Mouse (Mus musculus): ENCODE data around the gene 4930455H04Rik. TPM values are rescaled to one million over a fixed set of nuclear protein-coding genes. Genes with fewer than 3 reads are reported as not detected.

The 4930455H04Rik gene
- not detected in 2 replicates for total RNA-seq (2014; rRNA removed; ENCODE audit: low replicate concordance)
- polyA plus RNA-seq (2015; fragmentation: Nextera tagmentation; extraction: Ambion mirVana) = 0.11 TPM in 1 of 2 replicates, not detected in the other

GRCm38 (mm10) chr3:116967967-116968366 lies at the start of gene 4930455H04Rik:
Gene 4930455H04Rik, plus strand, starts transcription at chr3:116968267.
- H3K4me3 ChIP-seq (ENCODE audit: low read depth, low read length) = peak within 1 kb of the TSS; percentile 53
- no peak for DNase-seq (ENCODE audit: low spot score)
- TF ChIP-seq CTCF (IDR thresholded peaks at IDR 0.05; ENCODE audit: low read depth) (no peak), EP300 (IDR thresholded peaks at IDR 0.05; ENCODE audit: low read depth) (no peak)
- no peaks in the 10 kb centered on the region for H3K36me3 ChIP-seq (replicated peaks; ENCODE audit: control insufficient read depth, insufficient read depth, low read length)
- no peaks in the 10 kb centered on the region for H3K27me3 ChIP-seq (ENCODE audit: control insufficient read depth, insufficient read depth, low read length)
- 49% methylated on average over 4 of the region's 4 CpGs for WGBS
- H3K27ac ChIP-seq (ENCODE audit: low read depth) = peak within 1 kb of the TSS; percentile 89
- H3K9me3 ChIP-seq (replicated peaks; ENCODE audit: control insufficient read depth, low read length) = no peaks in the 10 kb centered on the region
- peak within 1 kb of the TSS; percentile 63 for H3K4me2 ChIP-seq (ENCODE audit: low read depth, low read length)
- ATAC-seq (ENCODE audit: insufficient read depth, low read depth) = no peak
- H3K9ac ChIP-seq (replicated peaks; ENCODE audit: low read depth, low read length) = peak within 1 kb of the TSS; percentile 75
- H3K4me1 ChIP-seq (ENCODE audit: control insufficient read depth, insufficient read depth) = peaks cover 10% of the 10 kb centered on the region

DNA sequence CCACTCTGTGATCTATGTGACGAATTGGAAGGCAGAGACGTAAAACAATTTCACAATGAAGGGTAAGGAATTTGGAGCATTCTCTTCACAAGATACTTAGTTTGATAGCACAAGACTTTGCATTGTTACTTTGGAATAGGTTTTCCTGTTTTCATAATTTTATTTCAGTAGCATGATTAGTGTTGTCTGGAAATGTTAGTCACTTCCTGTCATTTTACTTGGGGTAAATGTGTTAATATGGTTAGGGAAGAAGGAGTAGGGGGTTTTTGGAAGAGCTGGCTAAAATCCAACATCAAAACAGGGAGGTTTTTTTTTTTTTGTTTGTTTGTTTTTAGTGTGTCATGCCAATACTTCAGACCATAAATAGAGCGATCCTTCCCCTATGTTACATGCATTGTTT lies 46.5 kb upstream of the 4930455H04Rik start:
- peaks cover 51% of the 10 kb centered on the region for H3K36me3 ChIP-seq (replicated peaks; ENCODE audit: control insufficient read depth, insufficient read depth, low read length)
- WGBS = 74% methylated on average over 3 of the region's 3 CpGs
- no peak for ATAC-seq (ENCODE audit: insufficient read depth, low read depth)
- H3K9ac ChIP-seq (replicated peaks; ENCODE audit: low read depth, low read length) = no peak overlapping the region
- H3K4me2 ChIP-seq (ENCODE audit: low read depth, low read length) = no peak overlapping the region
- H3K9me3 ChIP-seq (replicated peaks; ENCODE audit: control insufficient read depth, low read length) = no peaks in the 10 kb centered on the region
- TF ChIP-seq CTCF (IDR thresholded peaks at IDR 0.05; ENCODE audit: low read depth) (no peak), EP300 (IDR thresholded peaks at IDR 0.05; ENCODE audit: low read depth) (peak; percentile 80)
- no peak overlapping the region for H3K4me3 ChIP-seq (ENCODE audit: low read depth, low read length)
- H3K27me3 ChIP-seq (ENCODE audit: control insufficient read depth, insufficient read depth, low read length) = no peaks in the 10 kb centered on the region
- H3K27ac ChIP-seq (ENCODE audit: low read depth) = peak overlapping the region; percentile 38; the same call in 1 of the 2 replicates
- H3K4me1 ChIP-seq (ENCODE audit: control insufficient read depth, insufficient read depth) = no peaks in the 10 kb centered on the region
- DNase-seq (ENCODE audit: low spot score) = no peak

DNA sequence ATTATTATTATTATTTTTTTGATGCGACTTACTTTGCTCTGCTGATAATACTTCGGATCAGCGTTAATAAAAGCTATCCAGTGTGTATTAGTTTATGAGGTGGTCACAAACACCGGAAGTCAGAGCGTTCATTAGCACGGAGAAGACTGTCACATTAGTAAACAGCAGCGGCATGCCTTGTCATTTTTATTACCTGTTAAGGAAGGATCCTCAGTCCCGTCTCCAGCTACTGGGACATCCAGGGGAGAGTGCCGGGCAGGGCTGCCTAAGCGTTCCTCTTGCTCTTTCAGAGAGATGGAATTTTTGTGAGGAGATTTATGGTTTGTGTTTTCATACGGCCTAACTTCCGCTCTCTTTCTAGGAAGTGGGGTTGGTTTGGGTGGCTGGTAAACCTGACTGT lies 45.0 kb upstream of the 4930455H04Rik start:
- no peaks in the 10 kb centered on the region for H3K4me1 ChIP-seq (ENCODE audit: control insufficient read depth, insufficient read depth)
- no peak for DNase-seq (ENCODE audit: low spot score)
- no peaks in the 10 kb centered on the region for H3K9me3 ChIP-seq (replicated peaks; ENCODE audit: control insufficient read depth, low read length)
- H3K9ac ChIP-seq (replicated peaks; ENCODE audit: low read depth, low read length) = no peak overlapping the region
- WGBS = 90% methylated on average over 12 of the region's 12 CpGs
- peaks cover 44% of the 10 kb centered on the region for H3K36me3 ChIP-seq (replicated peaks; ENCODE audit: control insufficient read depth, insufficient read depth, low read length)
- H3K4me2 ChIP-seq (ENCODE audit: low read depth, low read length) = no peak overlapping the region
- no peak for ATAC-seq (ENCODE audit: insufficient read depth, low read depth)
- H3K27me3 ChIP-seq (ENCODE audit: control insufficient read depth, insufficient read depth, low read length) = no peaks in the 10 kb centered on the region
- no peak overlapping the region for H3K27ac ChIP-seq (ENCODE audit: low read depth)
- H3K4me3 ChIP-seq (ENCODE audit: low read depth, low read length) = no peak overlapping the region
- no peak for TF ChIP-seq EP300 (IDR thresholded peaks at IDR 0.05; ENCODE audit: low read depth)
- TF ChIP-seq CTCF (IDR thresholded peaks at IDR 0.05; ENCODE audit: low read depth) = no peak

GRCm38 (mm10) chr3:116928994-116929393 lies 39.1 kb upstream of the 4930455H04Rik start:
- 56% methylated on average over 4 of the region's 4 CpGs for WGBS
- H3K4me3 ChIP-seq (ENCODE audit: low read depth, low read length) = no peak overlapping the region
- H3K9ac ChIP-seq (replicated peaks; ENCODE audit: low read depth, low read length) = no peak overlapping the region
- peaks cover 7% of the 10 kb centered on the region; the same call in 1 of the 2 replicates for H3K4me1 ChIP-seq (ENCODE audit: control insufficient read depth, insufficient read depth)
- DNase-seq (ENCODE audit: low spot score) (no peak), ATAC-seq (ENCODE audit: insufficient read depth, low read depth) (peak; percentile 60; the same call in 1 of the 2 replicates)
- no peaks in the 10 kb centered on the region for H3K9me3 ChIP-seq (replicated peaks; ENCODE audit: control insufficient read depth, low read length)
- no peak overlapping the region for H3K4me2 ChIP-seq (ENCODE audit: low read depth, low read length)
- peak overlapping the region; percentile 20; the same call in 1 of the 2 replicates for H3K27ac ChIP-seq (ENCODE audit: low read depth)
- TF ChIP-seq EP300 (IDR thresholded peaks at IDR 0.05; ENCODE audit: low read depth) (no peak), CTCF (IDR thresholded peaks at IDR 0.05; ENCODE audit: low read depth) (no peak)
- H3K27me3 ChIP-seq (ENCODE audit: control insufficient read depth, insufficient read depth, low read length) = no peaks in the 10 kb centered on the region
- H3K36me3 ChIP-seq (replicated peaks; ENCODE audit: control insufficient read depth, insufficient read depth, low read length) = peaks cover 21% of the 10 kb centered on the region

- TF ChIP-seq EP300 (IDR thresholded peaks at IDR 0.05; ENCODE audit: low read depth) (no peak), CTCF (IDR thresholded peaks at IDR 0.05; ENCODE audit: low read depth) (no peak)
Measured at GRCm38 (mm10) chr3:116933158-116933557, 34.9 kb upstream of the 4930455H04Rik start.

More at GRCm38 (mm10) chr3:116933158-116933557, 34.9 kb upstream of the 4930455H04Rik start:
- ATAC-seq (ENCODE audit: insufficient read depth, low read depth) (no peak), DNase-seq (ENCODE audit: low spot score) (no peak)
- H3K27ac ChIP-seq (ENCODE audit: low read depth) = no peak overlapping the region
- peaks cover 6% of the 10 kb centered on the region; the same call in 1 of the 2 replicates for H3K36me3 ChIP-seq (replicated peaks; ENCODE audit: control insufficient read depth, insufficient read depth, low read length)
- H3K27me3 ChIP-seq (ENCODE audit: control insufficient read depth, insufficient read depth, low read length) = no peaks in the 10 kb centered on the region
- no peak overlapping the region for H3K4me3 ChIP-seq (ENCODE audit: low read depth, low read length)
- H3K9ac ChIP-seq (replicated peaks; ENCODE audit: low read depth, low read length) = no peak overlapping the region
- H3K4me1 ChIP-seq (ENCODE audit: control insufficient read depth, insufficient read depth) = peaks cover 7% of the 10 kb centered on the region; the same call in 1 of the 2 replicates
- 0 out of 2 replicates have a peak, but pooled peaks cover 1% of the 10 kb centered on the region for H3K9me3 ChIP-seq (replicated peaks; ENCODE audit: control insufficient read depth, low read length)
- WGBS = 92% methylated on average over 1 of the region's 1 CpGs
- H3K4me2 ChIP-seq (ENCODE audit: low read depth, low read length) = no peak overlapping the region
